In the genomic region with DNA sequence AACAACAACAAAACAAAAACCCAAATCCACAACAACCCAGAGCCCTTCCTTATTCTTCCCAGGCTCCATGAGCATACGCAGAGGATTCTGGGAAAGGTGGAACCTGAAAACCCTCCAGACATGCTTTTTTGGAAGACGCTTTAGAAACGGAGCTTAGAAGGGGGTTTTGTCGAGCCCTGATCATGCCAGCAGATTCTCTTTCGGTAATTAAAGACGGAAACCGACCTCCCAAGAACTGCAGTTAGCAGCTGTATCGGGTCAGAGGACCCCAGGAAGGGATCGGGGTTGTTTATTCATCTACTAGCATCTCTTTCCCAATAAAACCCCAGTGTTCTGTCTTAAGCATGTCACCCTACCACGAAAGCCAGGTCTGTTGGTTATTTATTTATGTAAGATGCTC, we compare ENCODE assay signal across 29 mouse cellular contexts.
A peak's percentile ranks its signal among the peaks of the same experiment; 100 is the strongest.
DNase-seq lines count a peak whose midpoint lies in the region; ATAC-seq and TF ChIP-seq lines count a peak whose summit lies in the region.
"Had no signal": no experiment of that assay in that cellular context is flagged by ENCODE, and none has a peak within 500 bp of the region (broad histone marks: within the 10 kb centered on the region; RNA-seq: fewer than 3 reads in every experiment).

No protein-coding gene starts in this region.

- DNase-seq in heart, adult 11 months, result peak; percentile 30
- DNase-seq in heart, adult 18-20 months, result no peak
- peak; percentile 74 for DNase-seq in midbrain, embryonic 11.5 days (ENCODE audit: low spot score, missing footprints)
- DNase-seq in midbrain, embryonic 10.5 days (ENCODE audit: low spot score), result no peak
- DNase-seq in limb, embryonic 14.5 days (ENCODE audit: low spot score), result no peak
- DNase-seq in MN1 (ENCODE audit: low spot score), result no peak
- DNase-seq: adrenal gland, adult 2 months; adrenal gland, postnatal 36 days; cerebellum, adult 2 months; cerebellum, postnatal 14 days; gastrocnemius, adult 2 months; gastrocnemius, postnatal 36 days; heart, postnatal 10 days; kidney, adult 2 months; kidney, postnatal 14 days; layer of hippocampus, adult 9-11 months; liver; lung, adult 2 months; lung, postnatal 4 days; midbrain, embryonic 14.5 days; thymus, adult 2 months; thymus, postnatal 36 days had no signal

- no peaks in the 10 kb centered on the region for H3K9me3 ChIP-seq in midbrain, embryonic 11.5 days (ENCODE audit: control insufficient read depth, low read length)
- H3K9me3 ChIP-seq in midbrain, embryonic 10.5 days (replicated peaks), result no peaks in the 10 kb centered on the region
- no peaks in the 10 kb centered on the region for H3K9me3 ChIP-seq in embryonic facial prominence, embryonic 13.5 days
- no peaks in the 10 kb centered on the region for H3K9me3 ChIP-seq in limb, embryonic 14.5 days (ENCODE audit: control insufficient read depth, low read length)
- H3K9me3 ChIP-seq: embryonic facial prominence, embryonic 15.5 days; forebrain, embryonic 15.5 days; heart, embryonic 13.5 days had no signal

- peaks cover 8% of the 10 kb centered on the region; the same call in 1 of the 2 replicates for H3K4me1 ChIP-seq in midbrain, embryonic 11.5 days (ENCODE audit: control insufficient read depth, insufficient read depth, low read length)
- H3K4me1 ChIP-seq in midbrain, embryonic 10.5 days, result peaks cover 26% of the 10 kb centered on the region
- H3K4me1 ChIP-seq in embryonic facial prominence, embryonic 13.5 days, result peaks cover 40% of the 10 kb centered on the region
- H3K4me1 ChIP-seq in limb, embryonic 14.5 days (ENCODE audit: control insufficient read depth, insufficient read depth, low read length), result peaks cover 32% of the 10 kb centered on the region
- H3K4me1 ChIP-seq: heart, embryonic 13.5 days; megakaryocyte, embryonic 14.5 days had no signal

- H3K36me3 ChIP-seq in midbrain, embryonic 11.5 days (ENCODE audit: control insufficient read depth, insufficient read depth, low read length), result no peaks in the 10 kb centered on the region
- H3K36me3 ChIP-seq in midbrain, embryonic 10.5 days, result no peaks in the 10 kb centered on the region
- no peaks in the 10 kb centered on the region for H3K36me3 ChIP-seq in embryonic facial prominence, embryonic 13.5 days
- no peaks in the 10 kb centered on the region for H3K36me3 ChIP-seq in limb, embryonic 14.5 days (ENCODE audit: control insufficient read depth, insufficient read depth, low read length)
- H3K36me3 ChIP-seq: embryonic facial prominence, embryonic 15.5 days; forebrain, embryonic 15.5 days; heart, embryonic 13.5 days had no signal

- H3K4me2 ChIP-seq in midbrain, embryonic 11.5 days, result no peak overlapping the region
- no peak overlapping the region for H3K4me2 ChIP-seq in embryonic facial prominence, embryonic 13.5 days
- H3K4me2 ChIP-seq in limb, embryonic 14.5 days (replicated peaks; ENCODE audit: low read depth, low read length, severe bottlenecking), result 0 out of 2 replicates have a peak overlapping the region, but pooled peaks have one; percentile 5
- H3K4me2 ChIP-seq: embryonic facial prominence, embryonic 15.5 days; forebrain, embryonic 15.5 days; heart, embryonic 13.5 days had no signal

- H3K27ac ChIP-seq in midbrain, embryonic 11.5 days (ENCODE audit: low read depth, low read length), result no peak overlapping the region
- no peak overlapping the region for H3K27ac ChIP-seq in midbrain, embryonic 10.5 days (replicated peaks)
- H3K27ac ChIP-seq in embryonic facial prominence, embryonic 13.5 days, result peak overlapping the region; percentile 80; the same call in 1 of the 2 replicates
- H3K27ac ChIP-seq in limb, embryonic 14.5 days (replicated peaks; ENCODE audit: low read depth, low read length), result no peak overlapping the region
- H3K27ac ChIP-seq: gastrocnemius, adult 2 months; heart, embryonic 13.5 days; liver, embryonic 14.5 days had no signal

- peaks cover 13% of the 10 kb centered on the region for H3K27me3 ChIP-seq in midbrain, embryonic 11.5 days (ENCODE audit: control insufficient read depth, insufficient read depth, low read length)
- peaks cover 74% of the 10 kb centered on the region for H3K27me3 ChIP-seq in midbrain, embryonic 10.5 days (ENCODE audit: low read depth, poor library complexity, severe bottlenecking)
- H3K27me3 ChIP-seq in embryonic facial prominence, embryonic 13.5 days, result no peaks in the 10 kb centered on the region
- H3K27me3 ChIP-seq in limb, embryonic 14.5 days (ENCODE audit: control insufficient read depth, insufficient read depth, low read length), result no peaks in the 10 kb centered on the region
- H3K27me3 ChIP-seq: embryonic facial prominence, embryonic 15.5 days; forebrain, embryonic 15.5 days; heart, embryonic 13.5 days; megakaryocyte, embryonic 14.5 days had no signal

- H3K9ac ChIP-seq in midbrain, embryonic 11.5 days (ENCODE audit: low read length), result no peak overlapping the region
- no peak overlapping the region for H3K9ac ChIP-seq in embryonic facial prominence, embryonic 13.5 days
- H3K9ac ChIP-seq in limb, embryonic 14.5 days (ENCODE audit: low read depth, low read length, severe bottlenecking), result no peak overlapping the region
- H3K9ac ChIP-seq: embryonic facial prominence, embryonic 15.5 days; forebrain, embryonic 15.5 days; heart, embryonic 13.5 days; liver, embryonic 14.5 days had no signal

- no peak for TF ChIP-seq POLR2A in limb, embryonic 14.5 days (IDR thresholded peaks at IDR 0.05; ENCODE audit: borderline replicate concordance, extremely low read depth, insufficient read depth, insufficient read length)

- 65% methylated on average over 10 of the region's 10 CpGs for WGBS in midbrain, embryonic 11.5 days
- 78% methylated on average over 10 of the region's 10 CpGs for WGBS in midbrain, embryonic 10.5 days
- 30% methylated on average over 10 of the region's 10 CpGs for WGBS in embryonic facial prominence, embryonic 13.5 days
- 32% methylated on average over 10 of the region's 10 CpGs for WGBS in limb, embryonic 14.5 days

- no peak overlapping the region for H3K4me3 ChIP-seq in midbrain, embryonic 11.5 days (ENCODE audit: low read depth, low read length)
- H3K4me3 ChIP-seq in midbrain, embryonic 10.5 days, result no peak overlapping the region
- no peak overlapping the region for H3K4me3 ChIP-seq in embryonic facial prominence, embryonic 13.5 days
- no peak overlapping the region for H3K4me3 ChIP-seq in limb, embryonic 14.5 days (replicated peaks; ENCODE audit: low read length)
- H3K4me3 ChIP-seq: embryonic facial prominence, embryonic 15.5 days; forebrain, embryonic 15.5 days; gastrocnemius, adult 2 months; heart, embryonic 13.5 days; megakaryocyte, embryonic 14.5 days had no signal

- no peak for ATAC-seq in midbrain, embryonic 11.5 days (ENCODE audit: low FRiP score)
- no peak for ATAC-seq in embryonic facial prominence, embryonic 13.5 days (ENCODE audit: insufficient number of reproducible peaks, insufficient read depth, low FRiP score, low TSS enrichment, low read depth)
- no peak for ATAC-seq in limb, embryonic 14.5 days (ENCODE audit: low FRiP score, low read depth)
- ATAC-seq: CD4-positive, CD25-positive, alpha-beta regulatory T cell, adult 4 months; forebrain, embryonic 15.5 days had no signal

Comparison
In these comparisons a context has a peak if more than half of its experiments do, and no peak if none do; other contexts are left out.
1. DNase-seq: peak in heart, adult 11 months (single experiment) and midbrain, embryonic 11.5 days (single experiment); none in heart, adult 18-20 months (0 of 2), midbrain, embryonic 10.5 days (single experiment), limb, embryonic 14.5 days (single experiment) and MN1 (single experiment).